Mouse (Mus musculus) heart, embryonic 14.5 days (tissue): ENCODE data around the gene Lhx2. TPM values are rescaled to one million over a fixed set of nuclear protein-coding genes. Genes with fewer than 3 reads are reported as not detected.

ENCODE experiments used
- ATAC-seq: fragments of 200-750 bp; cut with Nextera tagmentation; 2 replicates; pipeline ENCODE4 v1.8.0; 2017; ENCODE audit warnings: low read depth, moderate TSS enrichment; ENCODE audit not compliant: insufficient number of reproducible peaks, insufficient read depth, low FRiP score
- H3K27ac ChIP-seq, 2 experiments: fragments of 200-500 bp in 1 of 2; fragments of 300-500 bp in 1 of 2; sonication (generic) in 1 of 2; replicated peaks in 1 of 2; 2 replicates each; pipeline ENCODE4 v1.5.1; 2012 to 2014; ENCODE audit warnings: low read depth in 2 of 2, low read length in 2 of 2, control low read depth in 1 of 2, mild to moderate bottlenecking in 1 of 2, mixed read lengths in 1 of 2; ENCODE audit not compliant: control insufficient read depth in 1 of 2, insufficient read depth in 1 of 2
- H3K27me3 ChIP-seq: fragments of 300-500 bp; sonication (generic); 2 replicates; pipeline ENCODE4 v1.6.1; 2014; ENCODE audit warnings: mild to moderate bottlenecking, low read length, control low read depth; ENCODE audit not compliant: control insufficient read depth, insufficient read depth
- H3K36me3 ChIP-seq: fragments of 300-500 bp; sonication (generic); 2 replicates; pipeline ENCODE4 v1.6.1; 2014; ENCODE audit warnings: mild to moderate bottlenecking, control low read depth, low read length, mixed read lengths; ENCODE audit not compliant: control insufficient read depth, insufficient read depth
- H3K4me1 ChIP-seq, 2 experiments: fragments of 200-500 bp in 1 of 2; fragments of 300-500 bp in 1 of 2; sonication (generic) in 1 of 2; 2 replicates each; pipeline ENCODE4 v1.6.1; 2012 to 2014; ENCODE audit warnings: low read length in 2 of 2, control low read depth in 1 of 2, mixed read lengths in 1 of 2; ENCODE audit not compliant: control insufficient read depth in 2 of 2, insufficient read depth in 2 of 2
- H3K4me2 ChIP-seq: fragments of 300-500 bp; sonication (generic); 2 replicates; pipeline ENCODE4 v1.6.1; 2014; ENCODE audit warnings: mild to moderate bottlenecking, low read length
- H3K4me3 ChIP-seq, 2 experiments: fragments of 200-500 bp in 1 of 2; fragments of 300-500 bp in 1 of 2; sonication (generic) in 1 of 2; 2 replicates each; pipeline ENCODE4 v1.5.1; 2012 to 2014; ENCODE audit warnings: low read length in 2 of 2, mild to moderate bottlenecking in 2 of 2, control low read depth in 1 of 2, low read depth in 1 of 2, moderate library complexity in 1 of 2; ENCODE audit not compliant: control insufficient read depth in 1 of 2, insufficient read depth in 1 of 2
- H3K9ac ChIP-seq: fragments of 300-500 bp; sonication (generic); 2 replicates; pipeline ENCODE4 v1.6.1; 2014; ENCODE audit warnings: mild to moderate bottlenecking, low read length
- H3K9me3 ChIP-seq: fragments of 300-500 bp; sonication (generic); 2 replicates; pipeline ENCODE4 v1.6.1; 2016; ENCODE audit warnings: low read length, control low read depth; ENCODE audit not compliant: control insufficient read depth
- WGBS: fragments of 180-500 bp; shearing (Covaris S2); extraction: QIAGEN DNeasy Blood & Tissue Kit; methylation state at CpG from one replicate; pipeline ENCODE4 v1.1.7; 2014; 5-methylcytosine and 5-hydroxymethylcytosine counted together
- polyA plus RNA-seq: library from polyadenylated mRNA; unstranded; fragments of >200 nt; fragmentation: Nextera tagmentation; extraction: Ambion mirVana; gene quantifications from 2 replicates; pipeline ENCODE4 v1.2.1, GENCODE M21; 2014

The Lhx2 gene
- polyA plus RNA-seq, 1 experiment from 2014 or later, result 0.43 TPM

GRCm38 (mm10) chr2:38347811-38348551 is 8.9 kb downstream of the Lhx2 start:
- no peak for ATAC-seq
- Histone ChIP-seq H3K4me2 (peak overlapping the region; percentile 58), H3K36me3 (no peaks in the 10 kb centered on the region), H3K9me3 (no peaks in the 10 kb centered on the region), H3K27me3 (peaks cover 100% of the 10 kb centered on the region), H3K4me3 (peak overlapping the region; percentile 9 to 33; a peak in 3 of 4 replicates), H3K27ac (no peak overlapping the region), H3K4me1 (peaks cover 5 to 33% of the 10 kb centered on the region in 2 experiments; a peak in 3 of 4 replicates), H3K9ac (no peak overlapping the region)
- under 1% methylated on average over 52 of the region's 54 CpGs for WGBS

GRCm38 (mm10) chr2:38348660-38349420 is 9.8 kb downstream of the Lhx2 start:
- ATAC-seq, result no peak
- WGBS, result 3% methylated on average over 19 of the region's 19 CpGs
- no peak overlapping the region for H3K9ac ChIP-seq
- no peaks in the 10 kb centered on the region for H3K9me3 ChIP-seq
- no peak overlapping the region for H3K27ac ChIP-seq
- peaks cover 100% of the 10 kb centered on the region for H3K27me3 ChIP-seq
- peak overlapping the region in 1 of 2 experiments; percentile 33; a peak in 1 of 4 replicates for H3K4me3 ChIP-seq
- H3K4me1 ChIP-seq, result peaks cover 5 to 33% of the 10 kb centered on the region in 2 experiments; a peak in 3 of 4 replicates
- no peak overlapping the region for H3K4me2 ChIP-seq
- no peaks in the 10 kb centered on the region for H3K36me3 ChIP-seq

- no peaks in the 10 kb centered on the region for H3K36me3 ChIP-seq
- 8% methylated on average over 12 of the region's 12 CpGs for WGBS
- H3K27ac ChIP-seq, result no peak overlapping the region
- peaks cover 5 to 35% of the 10 kb centered on the region in 2 experiments; a peak in 3 of 4 replicates for H3K4me1 ChIP-seq
- no peaks in the 10 kb centered on the region for H3K9me3 ChIP-seq
- peaks cover 100% of the 10 kb centered on the region for H3K27me3 ChIP-seq
- peak overlapping the region in 1 of 2 experiments; percentile 42; a peak in 1 of 4 replicates for H3K4me3 ChIP-seq
- peak overlapping the region; percentile 72; the same call in 1 of the 2 replicates for H3K4me2 ChIP-seq
- H3K9ac ChIP-seq, result no peak overlapping the region
- no peak for ATAC-seq
Measured at GRCm38 (mm10) chr2:38349447-38350350, 10.6 kb downstream of the Lhx2 start.

- Histone ChIP-seq H3K27me3 (peaks cover 100% of the 10 kb centered on the region), H3K4me1 (peaks cover 5 to 38% of the 10 kb centered on the region in 2 experiments; a peak in 3 of 4 replicates), H3K4me2 (peak overlapping the region; percentile 72), H3K9me3 (no peaks in the 10 kb centered on the region), H3K27ac (no peak overlapping the region), H3K36me3 (no peaks in the 10 kb centered on the region), H3K4me3 (peak overlapping the region; percentile 37 to 42), H3K9ac (no peak overlapping the region; the same call in 1 of the 2 replicates)
- 1% methylated on average over 13 of the region's 13 CpGs for WGBS
- ATAC-seq, result no peak
Measured at GRCm38 (mm10) chr2:38350386-38350785, 11.3 kb downstream of the Lhx2 start.

DNA sequence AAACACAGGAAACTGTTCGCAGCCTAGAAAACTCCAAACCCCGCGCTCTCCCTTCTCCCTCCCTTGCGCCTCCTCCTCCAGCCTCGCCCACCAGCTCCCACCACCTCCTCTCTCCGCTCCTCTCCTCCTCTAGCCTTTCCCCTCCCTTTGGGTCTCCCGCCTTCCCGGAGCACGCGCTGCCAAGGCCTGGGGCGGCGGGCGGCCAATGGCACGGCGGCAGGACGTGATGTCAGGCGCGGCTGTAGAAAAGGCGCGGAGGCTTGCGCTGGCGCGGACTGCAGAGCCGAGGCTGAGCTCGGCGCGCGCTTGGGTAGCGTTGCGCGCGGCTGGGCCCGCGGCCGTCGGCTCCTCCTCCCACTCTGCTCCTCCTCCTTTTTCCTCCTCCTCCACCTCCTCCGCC is 11.7 kb downstream of the Lhx2 start:
- under 1% methylated on average over 36 of the region's 37 CpGs for WGBS
- H3K27me3 ChIP-seq, result peaks cover 98% of the 10 kb centered on the region

DNA sequence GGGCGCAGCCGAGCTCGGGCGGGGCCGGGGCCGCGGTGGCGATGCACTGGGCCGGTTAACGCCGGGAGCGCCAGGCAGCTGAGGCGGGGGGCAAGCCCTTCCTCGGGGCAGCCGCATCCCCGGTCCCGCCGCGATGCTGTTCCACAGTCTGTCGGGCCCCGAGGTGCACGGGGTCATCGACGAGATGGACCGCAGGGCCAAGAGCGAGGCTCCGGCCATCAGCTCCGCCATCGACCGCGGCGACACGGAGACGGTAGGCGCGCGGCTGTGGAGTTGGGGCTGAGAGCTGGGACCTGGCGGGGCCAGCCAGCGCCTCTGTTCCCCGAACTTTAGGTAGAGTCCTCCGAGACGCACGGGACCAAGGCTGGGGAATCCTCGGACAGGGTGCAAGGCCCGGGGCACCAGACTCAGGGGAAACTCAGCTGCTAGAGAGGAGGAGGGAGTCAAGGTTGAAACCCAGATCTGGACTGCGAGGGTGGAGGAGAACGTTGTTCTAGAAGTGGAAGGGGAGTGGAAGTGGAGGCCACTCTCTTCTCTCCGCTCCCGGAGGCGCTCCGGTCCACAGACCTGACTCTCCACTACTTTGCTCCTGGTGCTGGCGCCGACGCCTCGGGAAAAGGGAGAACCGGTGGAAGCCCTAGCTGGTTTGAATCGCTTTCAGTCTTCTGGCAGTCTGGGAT is 12.7 kb downstream of the Lhx2 start:
- Histone ChIP-seq H3K4me2 (peak overlapping the region; percentile 72), H3K36me3 (no peaks in the 10 kb centered on the region), H3K9ac (peak overlapping the region; percentile 30; the same call in 1 of the 2 replicates), H3K4me3 (peak overlapping the region; percentile 37 to 42), H3K27me3 (peaks cover 98% of the 10 kb centered on the region), H3K4me1 (peaks cover 5 to 43% of the 10 kb centered on the region in 2 experiments; a peak in 3 of 4 replicates), H3K27ac (no peak overlapping the region), H3K9me3 (no peaks in the 10 kb centered on the region)
- WGBS, result 1% methylated on average over 41 of the region's 57 CpGs
- no peak for ATAC-seq

More for the DNA sequence above, 11.7 kb downstream of the Lhx2 start:
- H3K4me2 ChIP-seq, result peak overlapping the region; percentile 72
- peaks cover 5 to 38% of the 10 kb centered on the region in 2 experiments; a peak in 3 of 4 replicates for H3K4me1 ChIP-seq
- H3K27ac ChIP-seq, result no peak overlapping the region
- ATAC-seq, result peak; percentile 73
- H3K9me3 ChIP-seq, result no peaks in the 10 kb centered on the region
- peak overlapping the region; percentile 37 to 42 for H3K4me3 ChIP-seq
- peak overlapping the region; percentile 30; the same call in 1 of the 2 replicates for H3K9ac ChIP-seq
- H3K36me3 ChIP-seq, result no peaks in the 10 kb centered on the region
